Mouse (Mus musculus) CD4-positive naive resting alpha-beta T cell, adult 76 days (primary cell): ENCODE measurements around the gene Ppp1r35. TPM values are rescaled to one million over a fixed set of nuclear protein-coding genes. Genes with fewer than 3 reads are reported as not detected.

ENCODE experiments used
- total RNA-seq: library from RNA; stranded (reverse); gene quantifications from one replicate; pipeline ENCODE4 v1.2.4, GENCODE M21; 2023

Gene Ppp1r35
- total RNA-seq: 18.2 TPM

DNA sequence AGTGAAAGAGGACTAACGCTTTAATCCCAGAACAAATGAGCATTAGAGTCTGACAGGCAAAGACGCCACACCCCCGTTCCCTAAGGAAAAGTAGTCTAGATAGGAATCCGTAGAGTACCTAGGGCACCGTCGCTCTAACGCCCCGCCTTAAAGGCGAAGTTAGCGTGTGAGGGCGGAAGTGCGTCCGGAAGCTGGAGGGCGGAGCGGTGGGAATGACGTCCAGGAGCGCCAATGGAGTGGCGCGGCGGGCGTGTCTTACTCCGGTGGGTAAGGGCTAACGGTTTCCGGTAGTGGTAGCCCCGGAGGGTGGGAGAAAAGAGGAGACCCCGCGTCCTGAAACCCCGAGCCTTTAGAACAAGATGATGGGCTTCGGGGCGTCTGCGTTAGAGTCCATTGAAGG lies at the start of gene Ppp1r35:
Gene Ppp1r35, plus strand, starts transcription at position 215 of the 400 bp plus-strand sequence.

DNA sequence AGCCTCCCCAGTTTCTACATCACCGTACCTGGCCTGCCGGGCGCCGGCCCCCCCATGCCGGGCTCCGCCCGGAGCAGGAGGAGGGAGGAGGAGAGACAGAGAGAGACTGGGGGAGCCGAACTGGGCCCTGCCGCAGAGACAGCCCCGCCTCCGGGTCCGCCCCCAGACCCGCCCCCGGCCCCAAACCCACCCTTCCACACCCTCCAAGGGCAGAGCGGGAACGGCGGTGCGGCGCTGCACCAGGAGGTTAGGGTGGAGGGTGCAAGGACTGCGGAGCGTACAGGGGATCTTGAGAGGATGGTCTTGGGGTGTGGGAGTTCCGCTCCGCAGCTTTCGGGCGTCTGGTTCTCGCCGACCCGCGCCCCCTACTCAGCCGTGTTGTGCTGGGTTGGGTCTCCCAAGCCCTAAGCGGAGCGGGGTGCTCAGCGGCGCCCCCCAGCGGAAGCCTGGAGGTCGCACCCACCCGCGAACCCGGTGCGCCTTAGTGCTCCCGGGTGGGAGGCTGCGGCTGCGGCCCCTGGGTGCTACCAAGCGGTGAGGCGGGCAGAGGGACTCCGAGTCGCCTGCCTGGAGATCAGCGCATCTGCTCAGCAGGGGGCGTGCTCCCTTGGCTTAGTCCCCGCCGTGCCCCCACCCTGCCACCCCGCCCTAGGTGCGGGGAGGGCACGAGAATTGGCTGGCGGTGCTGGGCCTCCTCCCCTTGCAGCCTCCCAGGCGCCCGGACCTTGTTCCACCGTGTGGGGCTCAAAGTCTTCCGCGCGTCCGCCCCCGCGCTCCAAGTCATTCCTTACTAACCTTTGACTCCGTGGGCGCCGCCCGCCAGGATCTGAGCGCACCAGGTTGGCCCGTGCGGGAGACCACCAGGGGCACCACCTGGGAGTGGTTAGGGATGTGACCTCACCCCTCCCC lies 37.4 kb upstream of the Ppp1r35 start, which contains the start of gene Nyap1:
Gene Nyap1, minus strand, starts transcription at position 585 of the 909 bp plus-strand sequence.

DNA sequence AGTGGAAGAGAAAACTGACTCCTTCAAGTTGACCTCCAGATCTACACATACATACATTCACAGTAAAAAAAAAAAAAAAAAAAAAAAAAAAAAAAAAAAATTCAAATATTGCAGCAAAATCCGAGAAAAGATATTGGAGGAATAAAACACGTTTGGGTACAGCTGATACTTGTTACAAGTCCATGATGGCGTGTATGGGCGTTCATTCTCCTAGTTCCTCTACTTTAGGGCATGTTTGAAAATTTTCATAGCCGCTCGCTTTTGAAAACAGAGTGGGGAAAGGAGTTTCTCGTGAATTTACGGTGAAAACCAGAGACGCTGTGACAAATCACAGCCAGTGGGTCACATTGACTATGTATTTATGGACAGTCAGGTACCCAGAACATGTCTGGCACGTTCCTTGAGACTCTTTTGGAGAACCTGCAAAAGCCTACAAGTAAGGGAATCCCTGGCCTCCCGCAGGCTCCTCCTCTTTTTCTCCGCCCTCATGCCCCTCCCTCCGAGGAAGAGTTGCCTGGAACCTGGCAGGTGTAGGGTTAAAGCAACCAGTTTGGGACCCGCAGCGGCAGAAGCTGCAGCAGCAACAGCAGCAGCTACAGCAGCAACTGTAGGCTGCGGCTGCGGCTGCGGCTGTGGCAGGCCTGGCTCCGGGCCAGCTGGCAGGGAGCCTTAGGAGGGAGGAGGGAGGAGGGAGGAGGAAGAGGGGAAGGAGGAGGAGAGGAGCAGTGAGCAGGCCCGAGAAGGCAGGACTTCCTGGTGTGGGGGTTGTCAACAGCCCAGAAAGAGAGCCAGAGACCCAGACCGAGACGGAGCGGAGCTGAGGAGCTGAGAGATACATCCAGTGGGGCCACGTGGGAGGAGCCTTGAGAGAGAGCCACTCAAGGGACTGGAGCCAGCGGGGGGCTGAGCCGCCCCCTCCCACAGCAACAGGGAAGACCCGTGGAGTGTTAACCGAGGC lies 33.2 kb upstream of the Ppp1r35 start, which contains the start of gene Tsc22d4:
Gene Tsc22d4, plus strand, starts transcription at position 517 of the 958 bp plus-strand sequence.

DNA sequence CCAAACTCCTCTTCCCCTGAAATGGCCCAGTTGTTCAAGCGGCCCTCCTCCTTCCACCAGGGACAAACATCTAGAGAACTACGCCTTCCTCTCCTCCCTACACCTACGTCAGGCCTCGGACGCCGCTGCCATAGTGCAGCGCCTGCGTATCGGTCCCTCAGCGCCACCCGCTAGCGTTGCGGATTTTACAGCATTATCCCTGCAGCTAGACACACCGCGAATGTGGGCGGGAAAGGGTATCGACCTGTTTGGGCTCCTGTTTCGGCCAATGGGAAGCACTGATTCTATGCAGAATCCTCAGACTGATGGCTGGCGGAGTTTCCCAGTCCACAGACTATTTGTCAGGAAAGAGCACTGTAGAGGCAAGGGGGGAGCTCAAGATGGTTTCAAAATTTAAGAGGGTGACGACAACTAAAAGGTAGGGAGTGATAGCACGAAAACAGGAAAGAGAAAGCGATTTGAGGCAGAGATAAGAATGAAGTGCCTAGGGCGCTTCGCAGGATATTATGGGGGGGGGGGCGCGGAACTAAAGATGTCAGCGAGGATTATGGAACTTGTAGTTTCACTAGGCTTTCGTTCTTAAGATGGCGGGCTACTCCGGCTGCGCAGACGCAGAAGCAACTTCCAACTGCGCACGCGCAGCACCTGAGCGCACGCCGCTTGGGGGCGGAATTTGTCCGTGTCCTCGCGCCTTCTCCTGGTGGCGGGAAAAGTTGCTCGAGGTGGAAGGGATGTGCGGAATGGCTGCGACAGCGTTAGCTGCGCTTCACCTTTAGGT lies 8.7 kb downstream of the Ppp1r35 start, which contains the start of the genes Mepce and Zcwpw1:
Gene Mepce, minus strand, starts transcription at position 505 of the 778 bp plus-strand sequence.
Gene Zcwpw1, plus strand, starts transcription at position 648 of the 778 bp plus-strand sequence.

Other genes starting within 250 kb of the Ppp1r35 start
- gene Epo, start 245.6 kb upstream of the Ppp1r35 start, total RNA-seq: not detected
- gene Gnb2, start 245.3 kb upstream of the Ppp1r35 start, total RNA-seq: 259 TPM
- gene Actl6b, start 225.3 kb upstream of the Ppp1r35 start, total RNA-seq: not detected
- 0.59 TPM for gene Tfr2, start 209.0 kb upstream of the Ppp1r35 start, total RNA-seq
- gene Mospd3, start 177.8 kb upstream of the Ppp1r35 start, total RNA-seq: 28.5 TPM
- 1.2 TPM for gene Pcolce, start 165.1 kb upstream of the Ppp1r35 start, total RNA-seq
- gene Fbxo24, start 149.8 kb upstream of the Ppp1r35 start, total RNA-seq: not detected
- gene Lrch4, start 149.7 kb upstream of the Ppp1r35 start, total RNA-seq: 185 TPM
- 55.1 TPM for gene Gm20605, start 149.7 kb upstream of the Ppp1r35 start, total RNA-seq
- 81.4 TPM for gene Sap25, start 137.5 kb upstream of the Ppp1r35 start, total RNA-seq
- not detected for gene Irs3, start 133.1 kb upstream of the Ppp1r35 start, total RNA-seq
- 23.5 TPM for gene Agfg2, start 94.1 kb upstream of the Ppp1r35 start, total RNA-seq
- gene Nyap1, start 37.2 kb upstream of the Ppp1r35 start, total RNA-seq: 2.0 TPM
- 183 TPM for gene Tsc22d4, start 33.1 kb upstream of the Ppp1r35 start, total RNA-seq
- gene Mepce, start 8.8 kb downstream of the Ppp1r35 start, total RNA-seq: 212 TPM
- gene Zcwpw1, start 8.9 kb downstream of the Ppp1r35 start, total RNA-seq: 14.8 TPM
- 6.1 TPM for gene Pilra, start 57.4 kb downstream of the Ppp1r35 start, total RNA-seq
- 4.0 TPM for gene Pilrb1, start 79.3 kb downstream of the Ppp1r35 start, total RNA-seq
- 3.1 TPM for gene Pilrb2, start 93.0 kb downstream of the Ppp1r35 start, total RNA-seq
- gene Cyp3a13, start 142.8 kb downstream of the Ppp1r35 start, total RNA-seq: not detected
- gene Gjc3, start 184.2 kb downstream of the Ppp1r35 start, total RNA-seq: not detected
- gene Azgp1, start 202.7 kb downstream of the Ppp1r35 start, total RNA-seq: not detected
- gene Smok3a, start 242.4 kb downstream of the Ppp1r35 start, total RNA-seq: not detected
- not detected for gene Smok3b, start 242.6 kb downstream of the Ppp1r35 start, total RNA-seq